Mouse (Mus musculus) CH12.LX (cell line): ENCODE measurements around the gene Mta2.

Source experiments
- CHD1 ChIP-seq: IDR thresholded peaks from 2 replicates; pipeline ENCODE4 v1.6.1; 2012; ENCODE audit warnings: low read depth, low read length, improper control_type of control experiment, inconsistent platforms
- CHD2 ChIP-seq: IDR thresholded peaks from 2 replicates; pipeline ENCODE4 v1.6.1; 2011; ENCODE audit warnings: low read length, improper control_type of control experiment
- MXI1 ChIP-seq: IDR thresholded peaks from 2 replicates; pipeline ENCODE4 v1.6.1; 2011; ENCODE audit warnings: mild to moderate bottlenecking, low read depth, low read length, improper control_type of control experiment
- NRF1 ChIP-seq: IDR thresholded peaks from 2 replicates; pipeline ENCODE4 v1.6.1; 2014; ENCODE audit warnings: low read depth, mild to moderate bottlenecking, inconsistent platforms, low read length, improper control_type of control experiment, moderate library complexity
- POLR2A ChIP-seq: IDR thresholded peaks from 2 replicates; pipeline ENCODE4 v1.6.1; 2011; ENCODE audit warnings: low read depth, mild to moderate bottlenecking, improper control_type of control experiment, low read length
- RAD21 ChIP-seq: IDR thresholded peaks from 2 replicates; pipeline ENCODE4 v1.6.1; 2011; ENCODE audit warnings: low read depth, mild to moderate bottlenecking, low read length, improper control_type of control experiment, moderate library complexity
- SIN3A ChIP-seq: IDR thresholded peaks from 2 replicates; pipeline ENCODE4 v1.6.1; 2012; ENCODE audit warnings: low read length, improper control_type of control experiment, inconsistent platforms

- no peak for TF ChIP-seq CHD1
- no peak for TF ChIP-seq POLR2A
- TF ChIP-seq CHD2, result no peak
- no peak for TF ChIP-seq MXI1
- TF ChIP-seq RAD21, result no peak
- TF ChIP-seq SIN3A, result no peak
- TF ChIP-seq NRF1, result no peak
Observed at GRCm38 (mm10) chr19:8965075-8965474, 23.4 kb downstream of the Mta2 start.
